Mouse (Mus musculus) cortical plate, adult 2 months (tissue): Measurements from ENCODE around the gene Ehbp1.

Experiments
- CTCF ChIP-seq: fragments of 200-500 bp; IDR thresholded peaks from 2 replicates; pipeline ENCODE4 v1.5.1; 2011; ENCODE audit warnings: mild to moderate bottlenecking, control low read depth, low read length; ENCODE audit not compliant: insufficient read depth; ENCODE audit errors: extremely low read depth
- POLR2A ChIP-seq: fragments of 200-500 bp; IDR thresholded peaks from 2 replicates; pipeline ENCODE4 v1.6.1; 2011; ENCODE audit warnings: mild to moderate bottlenecking, low read length, control low read depth; ENCODE audit not compliant: insufficient read depth; ENCODE audit errors: extremely low read depth

DNA sequence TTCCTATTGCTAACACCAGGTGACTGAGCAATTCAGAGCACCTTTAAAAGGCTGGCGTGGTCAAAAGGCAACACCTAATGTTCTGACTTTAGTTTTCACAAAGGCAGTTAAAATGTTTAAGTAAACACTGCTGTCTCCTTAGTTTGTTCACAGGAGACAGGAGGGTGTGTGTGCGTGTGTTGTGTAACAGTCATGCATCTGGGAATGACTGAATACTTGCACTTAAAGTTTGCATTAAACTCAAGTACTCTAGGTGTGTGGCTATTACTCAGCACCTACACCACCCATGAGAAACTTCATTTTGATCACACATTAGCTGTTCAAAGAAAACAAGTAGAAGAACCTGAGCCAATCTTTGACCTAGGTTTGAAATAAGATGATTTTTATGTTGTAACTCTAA, 201.4 kb downstream of the Ehbp1 start:
- TF ChIP-seq CTCF (no peak), POLR2A (no peak)
